Mouse (Mus musculus): ENCODE measurements around the gene Adrm1. TPM values are rescaled to one million over a fixed set of nuclear protein-coding genes. Genes with fewer than 3 reads are reported as not detected.
A peak's percentile ranks its signal among the peaks of the same experiment; 100 is the strongest.

The Adrm1 gene
- 202 and 204 TPM in 2 replicates for polyA plus RNA-seq (2016; fragmentation: Nextera tagmentation; extraction: Ambion mirVana)

GRCm38 (mm10) chr2:180170806-180171521 lies at the start of gene Adrm1:
Gene Adrm1, plus strand, starts transcription at chr2:180171485.
- no peaks in the 10 kb centered on the region for H3K27me3 ChIP-seq
- H3K4me2 ChIP-seq (replicated peaks): peak within 1 kb of the TSS; percentile 90
- peaks cover 14% of the 10 kb centered on the region for H3K4me1 ChIP-seq

DNA sequence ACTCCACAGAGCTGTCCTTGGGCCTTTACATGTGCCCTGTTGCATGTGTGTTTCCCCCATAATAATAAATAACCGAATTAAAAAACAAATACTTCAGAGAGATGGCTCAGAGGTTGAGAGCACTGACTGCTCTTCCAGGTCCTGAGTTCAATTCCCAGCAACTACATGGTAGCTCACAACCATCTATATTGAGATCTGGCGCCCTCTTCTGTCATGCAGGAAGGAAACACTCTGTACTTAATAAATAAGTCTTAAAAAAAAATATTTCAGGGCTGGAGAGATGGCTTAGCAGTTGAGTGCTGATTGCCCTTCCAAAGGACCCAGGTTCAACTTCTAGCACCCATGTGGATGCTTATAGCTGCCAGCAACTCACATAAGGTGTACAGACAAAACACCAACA lies 47.1 kb upstream of the Adrm1 start:
- H3K9ac ChIP-seq: no peak overlapping the region
- H3K4me2 ChIP-seq (replicated peaks): no peak overlapping the region
- peaks cover 10% of the 10 kb centered on the region for H3K4me1 ChIP-seq
- 77% methylated on average over 2 of the region's 2 CpGs for WGBS
- H3K36me3 ChIP-seq: peaks cover 8% of the 10 kb centered on the region; the same call in 1 of the 2 replicates
- no peak overlapping the region for H3K27ac ChIP-seq
- H3K27me3 ChIP-seq: no peaks in the 10 kb centered on the region
- no peak overlapping the region for H3K4me3 ChIP-seq
- no peak for ATAC-seq (ENCODE audit: insufficient number of reproducible peaks, insufficient read depth, low FRiP score, low TSS enrichment)
- H3K9me3 ChIP-seq: no peaks in the 10 kb centered on the region

More at GRCm38 (mm10) chr2:180170806-180171521, at the start of gene Adrm1:
- Histone ChIP-seq H3K27ac (peak within 1 kb of the TSS; percentile 85), H3K9me3 (no peaks in the 10 kb centered on the region), H3K9ac (peak within 1 kb of the TSS; percentile 95), H3K4me3 (peak within 1 kb of the TSS; percentile 98), H3K36me3 (peaks cover 32% of the 10 kb centered on the region)
- peak; percentile 99 for ATAC-seq (ENCODE audit: insufficient number of reproducible peaks, insufficient read depth, low FRiP score, low TSS enrichment)
- WGBS: 5% methylated on average over 41 of the region's 41 CpGs

GRCm38 (mm10) chr2:180126195-180126594 lies 45.1 kb upstream of the Adrm1 start:
- Histone ChIP-seq H3K4me3 (no peak overlapping the region), H3K27me3 (no peaks in the 10 kb centered on the region), H3K9ac (no peak overlapping the region)

DNA sequence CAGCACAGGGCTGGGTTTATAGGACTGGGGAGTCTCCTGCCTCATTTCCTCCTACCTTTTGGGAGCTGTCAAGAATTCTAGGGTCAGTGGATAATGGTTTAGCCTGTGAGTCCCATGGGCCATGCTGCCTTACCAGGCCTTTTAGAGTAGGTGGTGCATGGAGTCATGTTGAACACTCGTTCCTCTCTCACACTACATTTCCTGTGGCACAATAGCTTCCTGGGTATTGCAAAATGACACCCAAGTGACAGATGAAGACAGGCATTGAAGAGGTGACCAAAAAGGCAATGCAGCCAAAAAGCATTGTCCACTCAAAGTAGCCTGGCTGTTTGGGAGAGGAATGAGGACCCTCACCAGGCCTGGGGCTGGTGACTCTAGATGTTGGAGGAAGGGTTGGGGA lies 43.6 kb upstream of the Adrm1 start:
- Histone ChIP-seq H3K27me3 (no peaks in the 10 kb centered on the region), H3K4me2 (replicated peaks) (no peak overlapping the region), H3K4me1 (0 out of 2 replicates have a peak, but pooled peaks cover 3% of the 10 kb centered on the region), H3K9me3 (no peaks in the 10 kb centered on the region), H3K36me3 (peaks cover 8% of the 10 kb centered on the region; the same call in 1 of the 2 replicates), H3K27ac (no peak overlapping the region), H3K9ac (no peak overlapping the region), H3K4me3 (no peak overlapping the region)
- WGBS: 75% methylated on average over 1 of the region's 1 CpGs
- no peak for ATAC-seq (ENCODE audit: insufficient number of reproducible peaks, insufficient read depth, low FRiP score, low TSS enrichment)

More at GRCm38 (mm10) chr2:180126195-180126594, 45.1 kb upstream of the Adrm1 start:
- no peak for ATAC-seq (ENCODE audit: insufficient number of reproducible peaks, insufficient read depth, low FRiP score, low TSS enrichment)
- WGBS: 24% methylated on average over 4 of the region's 4 CpGs
- H3K9me3 ChIP-seq: no peaks in the 10 kb centered on the region
- H3K27ac ChIP-seq: no peak overlapping the region
- H3K4me2 ChIP-seq (replicated peaks): no peak overlapping the region
- H3K36me3 ChIP-seq: peaks cover 8% of the 10 kb centered on the region; the same call in 1 of the 2 replicates
- H3K4me1 ChIP-seq: 0 out of 2 replicates have a peak, but pooled peaks cover 3% of the 10 kb centered on the region

DNA sequence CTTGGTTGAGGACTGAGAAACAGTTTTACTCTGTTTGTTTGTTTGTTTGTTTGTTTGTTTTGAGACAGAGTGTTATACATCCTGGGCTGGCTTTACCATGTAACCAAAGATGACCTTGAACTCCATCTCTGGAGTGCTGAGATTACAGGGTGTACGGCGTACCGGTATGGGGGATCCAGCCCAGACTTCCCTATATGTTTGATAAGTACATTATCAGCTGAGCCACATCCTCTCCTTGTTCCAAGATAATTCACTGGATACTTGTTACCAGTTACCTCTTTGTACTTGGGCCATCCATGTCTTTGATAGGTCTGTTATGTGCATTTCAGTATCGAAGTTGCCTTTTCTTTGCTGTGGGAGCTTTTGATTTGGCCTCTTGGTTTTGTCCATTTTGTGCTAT lies 38.1 kb upstream of the Adrm1 start:
- no peak overlapping the region for H3K4me3 ChIP-seq
- no peaks in the 10 kb centered on the region for H3K4me1 ChIP-seq
- H3K36me3 ChIP-seq: peaks cover 1% of the 10 kb centered on the region
- no peaks in the 10 kb centered on the region for H3K27me3 ChIP-seq
- H3K27ac ChIP-seq: no peak overlapping the region
- ATAC-seq (ENCODE audit: insufficient number of reproducible peaks, insufficient read depth, low FRiP score, low TSS enrichment): no peak
- no peak overlapping the region for H3K4me2 ChIP-seq (replicated peaks)
- H3K9ac ChIP-seq: no peak overlapping the region
- 93% methylated on average over 4 of the region's 4 CpGs for WGBS
- no peaks in the 10 kb centered on the region for H3K9me3 ChIP-seq

DNA sequence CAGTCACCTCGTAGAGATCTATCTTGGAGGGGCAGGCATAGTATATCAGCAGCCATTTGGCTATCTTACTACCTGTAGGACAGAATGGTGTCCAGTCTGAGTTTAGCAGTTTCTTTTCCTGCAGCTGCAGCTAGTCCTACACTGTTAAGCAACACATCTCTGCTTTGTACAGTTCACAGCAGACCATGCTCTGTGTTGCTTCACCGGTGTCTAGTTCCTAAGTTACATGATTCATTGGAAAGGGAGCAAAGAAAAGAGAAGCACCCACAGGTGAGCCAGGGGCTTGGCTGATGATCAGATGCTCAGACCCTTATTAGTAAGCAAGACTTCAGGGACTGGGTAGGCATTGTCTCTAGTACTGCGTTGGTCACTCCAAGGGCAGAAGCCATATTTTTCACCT lies 37.4 kb upstream of the Adrm1 start:
- ATAC-seq (ENCODE audit: insufficient number of reproducible peaks, insufficient read depth, low FRiP score, low TSS enrichment): no peak
- Histone ChIP-seq H3K4me1 (no peaks in the 10 kb centered on the region), H3K9me3 (no peaks in the 10 kb centered on the region), H3K27me3 (no peaks in the 10 kb centered on the region), H3K4me3 (no peak overlapping the region), H3K36me3 (peaks cover 8% of the 10 kb centered on the region), H3K27ac (no peak overlapping the region), H3K9ac (no peak overlapping the region), H3K4me2 (replicated peaks) (no peak overlapping the region)
- 92% methylated on average over 3 of the region's 3 CpGs for WGBS

DNA sequence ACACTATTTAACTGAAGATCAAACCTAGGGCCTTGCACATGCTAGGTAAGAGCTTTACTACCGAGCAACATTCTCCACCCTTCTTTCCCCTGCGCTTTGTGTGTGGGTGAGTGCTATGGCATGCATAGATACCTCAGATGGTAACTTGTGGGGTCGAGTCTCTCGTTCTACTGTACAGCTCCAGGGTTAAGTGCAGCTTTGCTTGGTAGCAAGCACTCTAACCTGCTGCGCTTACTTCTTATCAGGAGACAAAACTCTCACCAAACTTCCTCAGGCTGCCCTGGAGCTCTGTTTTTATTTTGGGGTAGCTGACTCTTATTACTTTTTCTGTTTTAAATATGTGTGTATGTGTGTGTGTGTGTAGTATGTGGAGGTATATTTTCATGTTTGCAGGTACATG lies 35.9 kb upstream of the Adrm1 start:
- ATAC-seq (ENCODE audit: insufficient number of reproducible peaks, insufficient read depth, low FRiP score, low TSS enrichment): no peak
- H3K4me2 ChIP-seq (replicated peaks): no peak overlapping the region
- no peaks in the 10 kb centered on the region for H3K9me3 ChIP-seq
- no peaks in the 10 kb centered on the region for H3K4me1 ChIP-seq
- no peak overlapping the region for H3K9ac ChIP-seq
- H3K4me3 ChIP-seq: no peak overlapping the region
- peaks cover 16% of the 10 kb centered on the region for H3K36me3 ChIP-seq
- no peak overlapping the region for H3K27ac ChIP-seq
- no peaks in the 10 kb centered on the region for H3K27me3 ChIP-seq
- WGBS: 82% methylated on average over 5 of the region's 5 CpGs

DNA sequence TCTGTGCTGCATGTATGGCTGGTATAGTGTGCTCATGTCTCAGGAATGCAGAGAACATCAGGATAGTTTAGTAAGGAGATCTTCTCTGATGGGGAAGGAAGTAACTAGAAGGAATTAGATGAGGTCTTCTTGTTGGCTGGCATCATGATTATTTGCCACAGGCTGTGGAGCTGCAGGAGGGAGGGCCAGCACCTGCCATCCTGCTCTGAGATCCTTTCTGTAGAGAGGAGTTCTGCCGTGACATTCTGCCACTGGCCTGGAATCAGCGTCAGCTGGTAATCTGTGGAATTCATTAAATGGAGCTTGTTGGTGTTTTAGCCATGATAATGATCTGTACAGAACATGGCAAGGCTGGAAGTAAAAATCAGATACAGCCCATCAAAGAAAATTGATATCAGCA lies 25.2 kb upstream of the Adrm1 start:
- Histone ChIP-seq H3K36me3 (peaks cover 62% of the 10 kb centered on the region), H3K4me1 (no peaks in the 10 kb centered on the region), H3K9ac (no peak overlapping the region), H3K4me2 (replicated peaks) (no peak overlapping the region), H3K9me3 (no peaks in the 10 kb centered on the region), H3K27me3 (no peaks in the 10 kb centered on the region), H3K4me3 (no peak overlapping the region), H3K27ac (no peak overlapping the region)
- 88% methylated on average over 2 of the region's 2 CpGs for WGBS
- no peak for ATAC-seq (ENCODE audit: insufficient number of reproducible peaks, insufficient read depth, low FRiP score, low TSS enrichment)

GRCm38 (mm10) chr2:180147379-180147778 lies 23.9 kb upstream of the Adrm1 start:
- Histone ChIP-seq H3K9ac (no peak overlapping the region), H3K36me3 (peaks cover 69% of the 10 kb centered on the region), H3K4me2 (replicated peaks) (no peak overlapping the region), H3K9me3 (no peaks in the 10 kb centered on the region), H3K4me3 (no peak overlapping the region), H3K4me1 (no peaks in the 10 kb centered on the region), H3K27ac (no peak overlapping the region), H3K27me3 (no peaks in the 10 kb centered on the region)
- ATAC-seq (ENCODE audit: insufficient number of reproducible peaks, insufficient read depth, low FRiP score, low TSS enrichment): no peak
- 80% methylated on average over 6 of the region's 6 CpGs for WGBS

DNA sequence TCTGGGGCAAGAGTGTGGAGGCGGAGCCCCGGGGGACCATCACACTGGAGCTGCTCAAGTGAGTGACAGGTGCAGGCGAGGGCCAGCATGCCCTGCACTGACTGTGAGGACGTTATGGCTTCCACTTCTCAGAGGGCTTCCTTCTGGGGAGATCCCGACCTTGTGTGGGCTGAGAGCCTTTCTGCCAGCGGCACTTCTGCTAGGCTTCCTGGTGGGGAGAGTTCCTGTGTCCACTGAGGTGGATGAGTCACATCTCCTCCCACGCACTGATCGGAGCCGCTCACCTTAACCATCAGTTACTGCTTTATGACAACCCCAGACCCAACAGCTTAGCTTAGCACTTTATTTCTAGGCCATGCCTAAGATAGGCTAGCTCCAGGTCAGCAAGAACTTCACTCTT lies 22.7 kb upstream of the Adrm1 start:
- H3K27ac ChIP-seq: no peak overlapping the region
- H3K9me3 ChIP-seq: no peaks in the 10 kb centered on the region
- no peak overlapping the region for H3K9ac ChIP-seq
- H3K4me2 ChIP-seq (replicated peaks): no peak overlapping the region
- H3K4me3 ChIP-seq: no peak overlapping the region
- H3K4me1 ChIP-seq: no peaks in the 10 kb centered on the region
- peaks cover 79% of the 10 kb centered on the region for H3K36me3 ChIP-seq
- no peaks in the 10 kb centered on the region for H3K27me3 ChIP-seq
- ATAC-seq (ENCODE audit: insufficient number of reproducible peaks, insufficient read depth, low FRiP score, low TSS enrichment): no peak
- WGBS: 85% methylated on average over 9 of the region's 9 CpGs

DNA sequence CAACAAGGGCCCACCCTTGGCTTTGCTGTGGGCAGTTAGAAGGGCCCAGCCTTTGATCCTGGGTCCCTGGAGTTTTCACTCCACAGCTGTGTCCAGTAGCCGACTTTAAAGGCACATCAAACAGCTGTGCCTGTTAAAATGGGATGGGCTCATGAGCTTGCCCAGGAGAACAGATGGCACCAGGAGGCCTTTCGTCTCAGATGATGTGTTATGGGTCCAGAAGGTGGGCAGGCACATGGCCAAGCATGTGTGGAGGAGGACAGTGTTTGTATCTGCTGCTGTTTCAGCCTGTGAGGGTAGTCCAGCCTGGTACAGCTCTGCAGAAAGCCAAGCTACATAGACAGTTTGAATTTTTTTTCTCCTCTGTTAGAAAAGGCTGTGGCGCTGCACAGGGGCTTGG lies 16.5 kb upstream of the Adrm1 start:
- H3K36me3 ChIP-seq: peaks cover 81% of the 10 kb centered on the region
- no peak overlapping the region for H3K9ac ChIP-seq
- H3K9me3 ChIP-seq: no peaks in the 10 kb centered on the region
- no peak for ATAC-seq (ENCODE audit: insufficient number of reproducible peaks, insufficient read depth, low FRiP score, low TSS enrichment)
- no peak overlapping the region for H3K4me2 ChIP-seq (replicated peaks)
- no peak overlapping the region for H3K27ac ChIP-seq
- H3K4me3 ChIP-seq: no peak overlapping the region
- no peaks in the 10 kb centered on the region for H3K27me3 ChIP-seq
- WGBS: 69% methylated on average over 3 of the region's 3 CpGs
- no peaks in the 10 kb centered on the region for H3K4me1 ChIP-seq

- H3K9me3 ChIP-seq: no peaks in the 10 kb centered on the region
- H3K4me1 ChIP-seq: no peaks in the 10 kb centered on the region
- peaks cover 74% of the 10 kb centered on the region for H3K36me3 ChIP-seq
- no peak overlapping the region for H3K27ac ChIP-seq
- H3K27me3 ChIP-seq: no peaks in the 10 kb centered on the region
- no peak overlapping the region for H3K9ac ChIP-seq
- ATAC-seq (ENCODE audit: insufficient number of reproducible peaks, insufficient read depth, low FRiP score, low TSS enrichment): no peak
- no peak overlapping the region for H3K4me2 ChIP-seq (replicated peaks)
- no peak overlapping the region for H3K4me3 ChIP-seq
- 92% methylated on average over 3 of the region's 3 CpGs for WGBS
These were observed 12.7 kb upstream of the Adrm1 start for GRCm38 (mm10) chr2:180158627-180159026.

Data from embryonic facial prominence, embryonic 12.5 days (tissue).